Mouse (Mus musculus) stomach, postnatal 0 days (tissue): Measurements from ENCODE around the gene Cars2.

Experiments
- CTCF ChIP-seq: IDR thresholded peaks from 2 replicates; pipeline ENCODE4 v1.5.1; 2016; ENCODE audit warnings: antibody characterized with exemption, low read depth, mild to moderate bottlenecking, moderate library complexity
- EP300 ChIP-seq: optimal IDR thresholded peaks from 2 replicates; pipeline ENCODE3; 2016; ENCODE audit warnings: antibody characterized with exemption

GRCm38 (mm10) chr8:11475876-11476275 lies 74.7 kb downstream of the Cars2 start:
- TF ChIP-seq CTCF (no peak), EP300 (no peak)
